Mouse (Mus musculus) megakaryocyte, embryonic 14.5 days (primary cell): ENCODE data around the gene Snrk.

Experiments used
- FLI1 ChIP-seq: IDR thresholded peaks from 2 replicates; pipeline ENCODE4 v1.6.1; 2012; ENCODE audit warnings: low read length, inconsistent platforms, mixed read lengths
- GATA1 ChIP-seq: IDR thresholded peaks from 3 replicates; pipeline ENCODE4 v1.6.1; 2012; ENCODE audit warnings: mixed read lengths, low read length, inconsistent platforms, borderline replicate concordance

DNA sequence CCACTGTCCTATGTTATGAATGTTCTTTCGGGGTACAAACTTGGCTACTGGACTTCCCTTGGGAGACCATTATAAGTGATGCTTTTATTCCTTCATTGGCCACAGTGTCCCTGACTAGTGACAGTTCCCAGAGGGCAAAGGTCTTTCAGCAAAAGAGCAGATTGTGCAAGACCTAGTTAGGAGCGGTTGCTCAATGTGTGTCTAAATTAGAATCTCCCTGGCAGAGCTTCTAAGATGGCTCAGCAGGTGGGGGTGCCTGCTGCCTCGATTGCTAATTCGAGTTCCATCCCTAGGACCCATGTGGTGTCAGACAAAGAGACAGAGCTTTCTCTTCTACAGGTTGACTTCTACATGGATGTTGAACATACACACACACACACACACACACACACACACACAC, 1.5 kb upstream of the Snrk start:
- TF ChIP-seq GATA1: no peak
- no peak for TF ChIP-seq FLI1
